Mouse (Mus musculus): Measurements from ENCODE around the gene Dmrtc1b. TPM values are rescaled to one million over a fixed set of nuclear protein-coding genes. Genes with fewer than 3 reads are reported as not detected.

Dmrtc1b gene
- polyA plus RNA-seq, 1 experiment from 2014 or later: not detected

Other genes with a start within 250 kb of the Dmrtc1b start
- 2.2 and 2.6 TPM in 2 replicates for gene Hdac8, start 202.5 kb upstream of the Dmrtc1b start, polyA plus RNA-seq (2014; fragmentation: Nextera tagmentation; extraction: Ambion mirVana)
- gene Phka1, start 63.6 kb upstream of the Dmrtc1b start, polyA plus RNA-seq (2014; fragmentation: Nextera tagmentation; extraction: Ambion mirVana): 5.2 and 7.8 TPM in 2 replicates
- gene Gm3880, start 20.9 kb upstream of the Dmrtc1b start, polyA plus RNA-seq (2014; fragmentation: Nextera tagmentation; extraction: Ambion mirVana): not detected in 2 replicates
- gene Gm9112, start 230 bp upstream of the Dmrtc1b start, polyA plus RNA-seq (2014; fragmentation: Nextera tagmentation; extraction: Ambion mirVana): not detected in 2 replicates
- gene Dmrtc1c1, start 95.1 kb downstream of the Dmrtc1b start, polyA plus RNA-seq (2014; fragmentation: Nextera tagmentation; extraction: Ambion mirVana): not detected in 2 replicates
- gene Dmrtc1c2, start 146.8 kb downstream of the Dmrtc1b start, polyA plus RNA-seq (2014; fragmentation: Nextera tagmentation; extraction: Ambion mirVana): not detected in 2 replicates
- not detected in 2 replicates for gene 1700031F05Rik, start 160.1 kb downstream of the Dmrtc1b start, polyA plus RNA-seq (2014; fragmentation: Nextera tagmentation; extraction: Ambion mirVana)
- 2.6 TPM in 2 replicates for gene Dmrtc1a, start 200.8 kb downstream of the Dmrtc1b start, polyA plus RNA-seq (2014; fragmentation: Nextera tagmentation; extraction: Ambion mirVana)
- gene 1700011M02Rik, start 201.0 kb downstream of the Dmrtc1b start, polyA plus RNA-seq (2014; fragmentation: Nextera tagmentation; extraction: Ambion mirVana): not detected in 2 replicates
- gene 1700018G05Rik, start 220.5 kb downstream of the Dmrtc1b start, polyA plus RNA-seq (2014; fragmentation: Nextera tagmentation; extraction: Ambion mirVana): not detected in 2 replicates